Mouse (Mus musculus) brain, adult 2 months (tissue): ENCODE data around the gene Nav2.

ENCODE experiments used
- DNase-seq: peaks from one replicate; pipeline ENCODE4 v3.0.0; 2011; ENCODE audit warnings: low read depth, low spot score

The Nav2 gene

GRCm38 (mm10) chr7:49052871-49053618 lies 144.5 kb downstream of the Nav2 start:
- DNase-seq = no peak

- DNase-seq = peak; percentile 63
Observed at GRCm38 (mm10) chr7:49055273-49055672, 146.8 kb downstream of the Nav2 start.

- DNase-seq = peak; percentile 59
Observed at GRCm38 (mm10) chr7:49058304-49059012, 149.9 kb downstream of the Nav2 start.

- peak; percentile 71 for DNase-seq
Observed at GRCm38 (mm10) chr7:49064792-49065521, 156.4 kb downstream of the Nav2 start.

- DNase-seq = peak; percentile 86
Observed at GRCm38 (mm10) chr7:49065621-49066475, 157.3 kb downstream of the Nav2 start.

GRCm38 (mm10) chr7:49066828-49067227 lies 158.3 kb downstream of the Nav2 start:
- DNase-seq = no peak

GRCm38 (mm10) chr7:49069396-49069961 lies 161.0 kb downstream of the Nav2 start:
- DNase-seq = no peak

- DNase-seq = no peak
Observed at GRCm38 (mm10) chr7:49070621-49071020, 162.1 kb downstream of the Nav2 start.

- peak; percentile 79 for DNase-seq
Observed at GRCm38 (mm10) chr7:49071141-49071567, 162.6 kb downstream of the Nav2 start.

GRCm38 (mm10) chr7:49075333-49075934 lies 166.9 kb downstream of the Nav2 start:
- DNase-seq = peak; percentile 46

GRCm38 (mm10) chr7:49076283-49076694 lies 167.8 kb downstream of the Nav2 start:
- peak; percentile 85 for DNase-seq

- peak; percentile 81 for DNase-seq
Observed at GRCm38 (mm10) chr7:49078930-49079329, 170.4 kb downstream of the Nav2 start.

- DNase-seq = peak; percentile 47
Observed at GRCm38 (mm10) chr7:49082585-49083165, 174.2 kb downstream of the Nav2 start.

- peak; percentile 68 for DNase-seq
Observed at GRCm38 (mm10) chr7:49084768-49085167, 176.3 kb downstream of the Nav2 start.

GRCm38 (mm10) chr7:49085759-49086158 lies 177.2 kb downstream of the Nav2 start:
- no peak for DNase-seq

GRCm38 (mm10) chr7:49087154-49087553 lies 178.6 kb downstream of the Nav2 start:
- DNase-seq = peak; percentile 90

- no peak for DNase-seq
Observed at GRCm38 (mm10) chr7:49088198-49088912, 179.8 kb downstream of the Nav2 start.

GRCm38 (mm10) chr7:49091371-49091770 lies 182.9 kb downstream of the Nav2 start:
- no peak for DNase-seq

GRCm38 (mm10) chr7:49091921-49092320 lies 183.4 kb downstream of the Nav2 start:
- no peak for DNase-seq
